Mouse (Mus musculus) embryonic fibroblast, embryonic 13.5 days (primary cell): ENCODE results near the gene Maml3.

Source experiments
- CTCF ChIP-seq: IDR thresholded peaks from 2 replicates; pipeline ENCODE4 v1.5.1; 2011; ENCODE audit warnings: mild to moderate bottlenecking, control low read depth, low read length, moderate library complexity, borderline replicate concordance; ENCODE audit not compliant: insufficient read depth
- POLR2A ChIP-seq: IDR thresholded peaks from 2 replicates; pipeline ENCODE4 v1.6.1; 2011; ENCODE audit warnings: low read depth, mild to moderate bottlenecking, control low read depth, low read length, moderate library complexity

DNA sequence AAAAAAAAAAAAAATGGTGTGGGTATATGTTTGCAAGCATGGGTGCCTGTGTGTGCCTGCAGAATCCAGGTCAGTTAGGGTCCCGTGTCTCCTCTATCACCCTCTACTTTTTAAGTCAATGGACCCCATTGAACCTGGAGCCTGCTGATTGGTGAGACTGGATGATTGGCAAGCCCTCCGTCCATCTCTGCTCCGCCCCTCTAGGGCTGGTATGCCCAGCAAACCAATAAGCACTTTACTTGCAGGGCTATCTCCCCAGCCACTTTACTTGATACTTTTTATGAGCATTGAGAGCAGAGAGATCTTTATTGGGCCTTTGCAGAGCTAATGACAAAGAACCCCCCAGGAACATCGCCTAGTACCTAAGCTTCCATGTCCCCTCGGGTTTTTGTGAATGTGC lies 390.4 kb downstream of the Maml3 start:
- TF ChIP-seq CTCF, result no peak
- no peak for TF ChIP-seq POLR2A
